Mouse (Mus musculus) myocyte (in vitro differentiated cells): ENCODE data around the gene 6030445D17Rik. TPM values are rescaled to one million over a fixed set of nuclear protein-coding genes. Genes with fewer than 3 reads are reported as not detected.

Experiments used
- H3K27me3 ChIP-seq: one replicate; pipeline ENCODE4 v1.6.1; 2011; ENCODE audit not compliant: control insufficient read depth, insufficient read depth, insufficient read length
- H3K36me3 ChIP-seq: one replicate; pipeline ENCODE4 v1.6.1; 2011; ENCODE audit not compliant: control insufficient read depth, insufficient read depth
- H3K4me2 ChIP-seq: one replicate; pipeline ENCODE4 v1.6.1; 2011; ENCODE audit warnings: low read depth, control low read depth
- H3K4me3 ChIP-seq: one replicate; pipeline ENCODE4 v1.5.1; 2011; ENCODE audit warnings: mild to moderate bottlenecking, control low read depth, moderate library complexity
- H3K79me2 ChIP-seq: one replicate; pipeline ENCODE4 v1.6.1; 2011; ENCODE audit not compliant: control insufficient read depth, insufficient read depth
- H3ac ChIP-seq: one replicate; pipeline ENCODE4 v1.6.1; 2011; ENCODE audit not compliant: control insufficient read depth, insufficient read length
- MAX ChIP-seq: IDR thresholded peaks from one replicate; pipeline ENCODE4 v1.6.1; 2011; ENCODE audit warnings: low read depth, mild to moderate bottlenecking, control low read depth
- MYOD1 ChIP-seq, 3 experiments: IDR thresholded peaks; one replicate each; pipeline ENCODE4 v1.6.1; 2011; ENCODE audit warnings: control low read depth in 2 of 3, low read depth in 2 of 3, mild to moderate bottlenecking in 2 of 3, moderate library complexity in 1 of 3; ENCODE audit not compliant: insufficient read length in 2 of 3, control insufficient read depth in 1 of 3
- MYOG ChIP-seq, 3 experiments: IDR thresholded peaks; one replicate each; pipeline ENCODE4 v1.6.1; 2011; ENCODE audit warnings: control low read depth in 2 of 3, low read depth in 2 of 3, mild to moderate bottlenecking in 2 of 3; ENCODE audit not compliant: insufficient read length in 2 of 3, control insufficient read depth in 1 of 3, insufficient read depth in 1 of 3
- POLR2A ChIP-seq: IDR thresholded peaks from one replicate; pipeline ENCODE4 v1.6.1; 2011; ENCODE audit warnings: low read depth, mild to moderate bottlenecking, control low read depth, moderate library complexity; ENCODE audit not compliant: insufficient read length
- POLR2AphosphoS2 ChIP-seq: IDR thresholded peaks from one replicate; pipeline ENCODE4 v1.6.1; 2011; ENCODE audit warnings: low read depth, control low read depth; ENCODE audit not compliant: insufficient read length
- REST ChIP-seq: IDR thresholded peaks from one replicate; pipeline ENCODE4 v1.6.1; 2011; ENCODE audit warnings: mild to moderate bottlenecking, control low read depth, moderate library complexity; ENCODE audit not compliant: insufficient read depth, insufficient read length
- SRF ChIP-seq: IDR thresholded peaks from one replicate; pipeline ENCODE4 v1.6.1; 2011; ENCODE audit warnings: low read depth; ENCODE audit not compliant: control insufficient read depth, insufficient read length
- TCF12 ChIP-seq: IDR thresholded peaks from one replicate; pipeline ENCODE4 v1.6.1; 2011; ENCODE audit warnings: mild to moderate bottlenecking, control low read depth; ENCODE audit not compliant: poor library complexity, insufficient read depth, severe bottlenecking
- TCF3 ChIP-seq: IDR thresholded peaks from one replicate; pipeline ENCODE4 v1.6.1; 2011; ENCODE audit warnings: low read depth, control low read depth; ENCODE audit not compliant: insufficient read length
- USF1 ChIP-seq: IDR thresholded peaks from one replicate; pipeline ENCODE4 v1.6.1; 2011; ENCODE audit warnings: low read depth, mild to moderate bottlenecking, control low read depth, moderate library complexity
- polyA plus RNA-seq: library from polyadenylated mRNA; unstranded; fragments of >200 nt; fragmentation: generic; extraction: Trizol; gene quantifications from one replicate; pipeline ENCODE4 v1.2.1, GENCODE M21; 2012; ENCODE audit warnings: missing spikeins

Gene 6030445D17Rik
- polyA plus RNA-seq, 1 experiment = 0.46 TPM

DNA sequence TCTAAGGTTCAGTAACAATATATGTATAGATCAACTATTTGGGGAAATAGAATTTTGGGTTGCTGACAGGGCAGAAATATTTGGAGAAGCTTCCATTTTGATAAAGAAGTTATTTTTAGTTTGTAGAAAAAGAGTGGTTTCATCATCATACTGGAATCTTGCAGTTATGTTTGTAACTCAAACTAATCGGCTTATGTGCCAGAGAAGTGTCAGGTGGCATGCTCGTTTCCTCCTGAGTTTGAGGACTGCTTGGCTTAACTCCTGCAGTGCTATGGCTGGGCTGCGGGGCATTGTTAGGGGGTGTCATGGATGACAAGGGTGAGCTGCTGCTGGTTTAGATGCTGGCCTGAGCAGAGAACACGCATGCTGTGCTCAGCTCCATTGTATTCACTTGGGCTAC lies 49.7 kb downstream of the 6030445D17Rik start:
- H3K79me2 ChIP-seq = peaks cover 99% of the 10 kb centered on the region
- H3K36me3 ChIP-seq = no peaks in the 10 kb centered on the region
- no peaks in the 10 kb centered on the region for H3K27me3 ChIP-seq
- TF ChIP-seq USF1 (no peak), TCF12 (no peak), MYOG (IDR thresholded peaks at IDR 0.05; ENCODE audit: control insufficient read depth in 1 of 3, insufficient read depth in 1 of 3, insufficient read length in 2 of 3, low read depth in 2 of 3) (no peak), MYOD1 (IDR thresholded peaks at IDR 0.05; ENCODE audit: control insufficient read depth in 1 of 3, insufficient read length in 2 of 3, low read depth in 2 of 3) (no peak), POLR2A (no peak), MAX (no peak), POLR2AphosphoS2 (no peak), TCF3 (no peak), SRF (no peak)
- H3K4me3 ChIP-seq = no peak overlapping the region
- H3K4me2 ChIP-seq = peak overlapping the region; percentile 22
- no peak overlapping the region for H3ac ChIP-seq

DNA sequence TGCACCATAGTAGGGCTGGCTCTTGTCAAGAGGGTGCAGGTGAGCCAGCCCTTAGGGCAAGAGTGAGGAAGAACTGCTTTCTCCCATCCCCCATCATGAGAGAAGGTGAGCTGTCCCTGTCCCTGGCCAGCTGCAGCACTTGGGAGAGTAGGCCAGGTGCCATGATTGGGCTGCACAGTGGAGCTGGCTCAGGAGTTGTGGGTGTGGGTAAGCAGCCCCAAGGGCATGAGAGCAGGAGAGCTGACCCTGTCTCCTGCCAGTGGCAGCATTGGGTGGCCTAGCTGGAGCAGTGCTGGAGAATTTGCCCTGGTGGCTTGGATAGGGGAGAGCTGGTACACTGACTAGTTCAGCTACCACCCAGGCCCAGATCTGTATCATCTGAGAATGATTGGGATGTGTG lies 50.9 kb downstream of the 6030445D17Rik start:
- TF ChIP-seq MYOG (IDR thresholded peaks at IDR 0.05; ENCODE audit: control insufficient read depth in 1 of 3, insufficient read depth in 1 of 3, insufficient read length in 2 of 3, low read depth in 2 of 3) (peak in 1 of 3 experiments; percentile 63), MYOD1 (IDR thresholded peaks at IDR 0.05; ENCODE audit: control insufficient read depth in 1 of 3, insufficient read length in 2 of 3, low read depth in 2 of 3) (peak in 2 of 3 experiments; percentile 33 to 70), REST (no peak)
- Histone ChIP-seq H3K4me2 (peak overlapping the region; percentile 5), H3ac (no peak overlapping the region), H3K4me3 (no peak overlapping the region), H3K79me2 (peaks cover 99% of the 10 kb centered on the region), H3K36me3 (no peaks in the 10 kb centered on the region), H3K27me3 (no peaks in the 10 kb centered on the region)

Other genes starting within 250 kb of the 6030445D17Rik start
- 5.5 TPM for gene Tcea3, start 214.5 kb upstream of the 6030445D17Rik start, polyA plus RNA-seq
- 9.4 TPM for gene Zfp46, start 177.6 kb upstream of the 6030445D17Rik start, polyA plus RNA-seq
- gene Hnrnpr, start 151.3 kb upstream of the 6030445D17Rik start, polyA plus RNA-seq = 25.1 TPM
- gene Htr1d, start 38.7 kb upstream of the 6030445D17Rik start, polyA plus RNA-seq = 0.11 TPM
- 12.5 TPM for gene Luzp1, start 7.5 kb downstream of the 6030445D17Rik start, polyA plus RNA-seq
- gene Kdm1a, start 140.5 kb downstream of the 6030445D17Rik start, polyA plus RNA-seq = 52.8 TPM
- not detected for gene Tex46, start 148.2 kb downstream of the 6030445D17Rik start, polyA plus RNA-seq
- not detected for gene Lactbl1, start 160.4 kb downstream of the 6030445D17Rik start, polyA plus RNA-seq